Mouse (Mus musculus): ENCODE measurements at regions not wholly inside any gene's neighbourhood (a gene's known extent, or its start where the extent isn't known, plus 50 kb on each side); places are given as distances from the start of the nearest gene placed in this dataset.
A peak's percentile ranks its signal among the peaks of the same experiment; 100 is the strongest.

GRCm38 (mm10) chr5:121078531-121078930 lies 68.6 kb upstream of the Rph3a start:
- peak; percentile 26 for DNase-seq

GRCm38 (mm10) chr5:121076741-121077140 lies 66.8 kb upstream of the Rph3a start:
- no peak for DNase-seq

GRCm38 (mm10) chr5:121068821-121069220 lies 58.9 kb upstream of the Rph3a start:
- no peak for DNase-seq

GRCm38 (mm10) chr5:121064721-121065120 lies 54.8 kb upstream of the Rph3a start:
- no peak for DNase-seq

GRCm38 (mm10) chr5:121062930-121063584 lies 53.2 kb upstream of the Rph3a start:
- no peak for DNase-seq

- DNase-seq: no peak
These were observed 51.8 kb upstream of the Rph3a start for GRCm38 (mm10) chr5:121061688-121062087.
